Mouse (Mus musculus): ENCODE measurements at regions not wholly inside any gene's neighbourhood (a gene's known extent, or its start where the extent isn't known, plus 50 kb on each side); places are given as distances from the start of the nearest gene placed in this dataset.

- no peak for TF ChIP-seq CTCF (IDR thresholded peaks at IDR 0.05; ENCODE audit: extremely low read depth, insufficient read length, insufficient replicate concordance, low read depth, low read length)
- TF ChIP-seq POLR2A (IDR thresholded peaks at IDR 0.05; ENCODE audit: low read depth, low read length) = no peak
These were observed 170.7 kb downstream of the Dyrk2 start for GRCm38 (mm10) chr10:118699292-118699691.
